Mouse (Mus musculus) adrenal gland, adult 2 months (tissue): Measurements from ENCODE around the gene Ddx21. TPM values are rescaled to one million over a fixed set of nuclear protein-coding genes. Genes with fewer than 3 reads are reported as not detected.

Experiments
- polyA plus RNA-seq: library from polyadenylated mRNA; depleted of rRNA; stranded (reverse); fragments of >200 nt; gene quantifications from 2 replicates; pipeline ENCODE4 v1.2.3, GENCODE M21; 2012; rRNA removed
- total RNA-seq, 2 experiments: library from RNA; stranded (reverse); gene quantifications; 2 replicates each; pipeline ENCODE4 v1.2.3; 2021

Gene Ddx21
- total and polyA plus RNA-seq, 3 experiments = 4.7 to 74.4 (median 54.7) TPM

Other genes with a start within 250 kb of the Ddx21 start
- gene Hk1, start 222.4 kb downstream of the Ddx21 start, total RNA-seq = 10 to 100 TPM; 23.7 to 40.0 TPM
- 25.5 and 26.9 TPM in 2 replicates for gene Hk1, start 222.4 kb downstream of the Ddx21 start, polyA plus RNA-seq
- not detected for gene Hkdc1, start 179.8 kb downstream of the Ddx21 start, total RNA-seq
- gene Hkdc1, start 179.8 kb downstream of the Ddx21 start, polyA plus RNA-seq = 0.03 TPM in 1 of 2 replicates, not detected in the other
- under 1 TPM; 0.35 TPM for gene 4930507D05Rik, start 152.8 kb downstream of the Ddx21 start, total RNA-seq
- not detected in 2 replicates for gene 4930507D05Rik, start 152.8 kb downstream of the Ddx21 start, polyA plus RNA-seq
- gene Supv3l1, start 152.5 kb downstream of the Ddx21 start, total RNA-seq = 10 to 100 TPM; 33.6 to 36.7 TPM
- gene Supv3l1, start 152.5 kb downstream of the Ddx21 start, polyA plus RNA-seq = 19.7 and 25.4 TPM in 2 replicates
- gene Vps26a, start 115.5 kb downstream of the Ddx21 start, total RNA-seq = 10 to 100 TPM; 54.8 to 58.8 TPM
- gene Vps26a, start 115.5 kb downstream of the Ddx21 start, polyA plus RNA-seq = 3.7 and 4.4 TPM in 2 replicates
- 10 to 100 TPM; 46.7 to 61.5 TPM for gene Srgn, start 74.8 kb downstream of the Ddx21 start, total RNA-seq
- 7.2 and 11.5 TPM in 2 replicates for gene Srgn, start 74.8 kb downstream of the Ddx21 start, polyA plus RNA-seq
- 10 to 100 TPM; 57.7 to 60.8 TPM for gene Kif1bp, start 23.8 kb downstream of the Ddx21 start, total RNA-seq
- 64.0 and 74.9 TPM in 2 replicates for gene Kif1bp, start 23.8 kb downstream of the Ddx21 start, polyA plus RNA-seq
- gene Ddx50, start 48.9 kb upstream of the Ddx21 start, total RNA-seq = 100 to 1,000 TPM; 103 to 108 TPM
- gene Ddx50, start 48.9 kb upstream of the Ddx21 start, polyA plus RNA-seq = 2.7 and 4.1 TPM in 2 replicates
- gene Stox1, start 123.8 kb upstream of the Ddx21 start, total RNA-seq = 1 to 10 TPM in 1 of 2 experiments, under 1 TPM in 1; 0.61 to 1.1 TPM
- gene Stox1, start 123.8 kb upstream of the Ddx21 start, polyA plus RNA-seq = 0.18 TPM in 1 of 2 replicates, not detected in the other
- 100 to 1,000 TPM in 1 of 2 experiments, 10 to 100 TPM in 1; 48.2 to 114 TPM for gene Ccar1, start 190.0 kb upstream of the Ddx21 start, total RNA-seq
- 32.4 and 49.1 TPM in 2 replicates for gene Ccar1, start 190.0 kb upstream of the Ddx21 start, polyA plus RNA-seq